Mouse (Mus musculus): ENCODE data around the gene Stxbp3. TPM values are rescaled to one million over a fixed set of nuclear protein-coding genes. Genes with fewer than 3 reads are reported as not detected.
A peak's percentile ranks its signal among the peaks of the same experiment; 100 is the strongest.
"Not testable (repeated sequence)": the region's sequence is repeated elsewhere in the genome, so short reads cannot be mapped to it uniquely, and the experiment has no call there.

Gene Stxbp3
- 45.0 and 63.2 TPM in 2 replicates for total RNA-seq (2021)
- long read RNA-seq, transcript Stxbp3-201 (19 exons, 2,419 nt), result major isoform, 29 of 40 reads
- long read RNA-seq, partial matches to known transcripts, result 6 of 40 reads
- long read RNA-seq, other reads (novel, unspliced or antisense), result 2 of 40 reads

DNA sequence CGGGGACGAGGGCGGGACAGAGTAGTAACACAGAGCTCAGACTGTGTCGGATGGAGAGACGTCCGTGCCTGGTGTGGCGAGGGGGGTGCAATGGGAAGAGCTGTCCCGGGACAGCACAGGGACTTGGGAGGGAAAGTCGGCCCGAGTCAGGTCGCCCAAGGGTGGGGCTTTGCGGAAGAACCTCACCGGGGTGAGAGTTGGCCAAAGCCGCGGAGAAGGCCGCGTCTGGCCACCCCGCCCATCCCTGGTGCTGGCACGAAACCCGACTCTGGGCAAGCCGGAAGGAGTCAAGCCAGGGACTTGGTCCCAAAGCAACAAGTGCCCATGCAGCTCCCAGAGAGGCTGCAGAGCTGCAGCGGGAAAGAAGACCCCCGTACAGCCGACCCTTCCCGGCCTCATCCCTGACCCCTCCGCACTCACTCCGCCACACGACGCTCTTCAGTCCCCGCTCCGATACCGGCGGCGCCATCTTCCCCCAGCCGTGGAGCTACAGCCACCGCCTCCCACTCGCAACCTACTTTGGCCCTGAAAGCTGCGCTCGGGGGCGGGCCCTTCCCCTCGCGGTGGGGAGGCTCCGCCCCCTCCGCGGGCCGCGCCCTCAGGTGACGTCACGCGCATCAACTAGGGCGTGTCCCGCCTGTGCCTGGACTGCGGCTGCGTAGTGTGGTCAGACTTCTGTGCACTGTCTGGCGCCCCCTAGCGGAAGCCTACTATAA is at the start of gene Stxbp3:
Gene Stxbp3 (minus strand): TSS at position 527 of the 716 bp plus-strand sequence.
- DNase-seq, result peak; percentile 100

DNA sequence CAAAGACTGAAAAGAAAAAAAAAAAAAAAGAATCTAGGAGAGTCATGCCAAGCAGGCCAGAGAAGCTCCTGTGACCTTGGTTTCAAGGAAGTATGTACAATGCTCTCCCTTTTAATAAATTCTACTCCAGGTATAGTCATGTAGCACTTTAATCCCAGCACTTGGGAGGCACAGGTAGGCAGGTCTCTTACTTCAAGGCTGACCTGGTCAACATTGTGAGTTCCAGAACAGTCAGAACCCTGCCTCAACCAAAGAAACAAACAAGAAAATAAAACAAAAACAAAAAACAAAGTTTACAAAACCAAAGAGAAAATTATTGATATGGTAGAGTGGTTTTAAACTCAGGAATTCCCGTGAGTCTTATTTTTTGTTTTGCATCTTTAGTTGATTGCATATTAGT is 49.6 kb upstream of the Stxbp3 start, which contains the start of gene Fndc7:
Gene Fndc7 (minus strand): TSS at position 101 of the 400 bp plus-strand sequence.
- no peak for DNase-seq

- DNase-seq, result no peak
Observed at GRCm38 (mm10) chr3:108887618-108887975, 47.3 kb upstream of the Stxbp3 start.

- DNase-seq, result no peak
Observed at GRCm38 (mm10) chr3:108886934-108887617, 46.8 kb upstream of the Stxbp3 start.

- no peak for DNase-seq
Observed at GRCm38 (mm10) chr3:108885686-108886530, 45.6 kb upstream of the Stxbp3 start.

- no peak for DNase-seq
Observed at GRCm38 (mm10) chr3:108884706-108885289, 44.5 kb upstream of the Stxbp3 start.

GRCm38 (mm10) chr3:108883067-108883466 is 42.7 kb upstream of the Stxbp3 start:
- DNase-seq, result no peak

- not testable (repeated sequence) for DNase-seq
Observed at GRCm38 (mm10) chr3:108881873-108882272, 41.5 kb upstream of the Stxbp3 start.

DNA sequence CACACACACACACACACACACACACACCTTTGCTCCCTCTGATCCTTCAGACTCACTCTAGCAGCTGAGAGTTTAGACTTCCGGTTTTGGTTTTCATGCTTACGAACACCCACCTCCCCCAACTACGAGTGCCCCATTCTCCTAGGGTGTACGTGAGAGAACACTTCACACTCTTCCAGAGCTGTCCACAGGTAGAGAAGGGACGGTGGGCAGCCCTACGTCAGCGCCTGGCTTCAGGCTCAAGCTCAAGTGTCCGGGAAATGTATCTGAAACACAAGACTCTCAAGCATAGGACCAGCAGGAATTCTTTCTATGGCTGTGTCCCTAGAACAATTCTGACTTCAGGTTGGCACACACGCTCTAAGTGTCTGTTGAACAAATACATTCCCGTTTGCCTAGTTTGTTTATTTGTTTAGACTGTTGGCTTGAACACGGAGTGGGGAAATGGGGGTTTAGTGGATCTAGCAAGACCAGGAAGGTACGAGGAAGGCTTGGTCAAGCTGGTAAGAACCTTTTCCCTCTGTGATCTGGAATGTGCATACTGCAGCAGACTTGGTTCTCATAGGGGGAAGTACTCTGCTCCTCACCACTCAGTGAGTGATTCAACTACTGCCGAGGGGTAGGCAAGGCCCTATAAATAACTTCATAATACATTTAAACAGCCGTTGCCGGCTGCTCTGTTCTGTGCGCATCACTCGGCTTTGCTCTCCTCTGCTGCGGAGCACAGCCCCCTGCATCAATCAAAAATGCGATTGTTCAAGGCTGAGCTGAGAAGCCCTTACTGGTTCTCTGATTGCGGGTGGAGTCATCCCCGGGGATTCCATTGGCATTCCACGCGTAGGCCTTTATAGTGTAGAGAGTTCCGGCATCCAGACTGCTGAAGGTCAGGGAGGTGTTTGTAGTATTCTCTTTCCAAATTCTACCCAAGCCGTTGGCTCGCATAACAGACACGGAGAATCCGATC is 40.5 kb upstream of the Stxbp3 start:
- DNase-seq, result peak; percentile 37

GRCm38 (mm10) chr3:108879836-108880435 is 39.6 kb upstream of the Stxbp3 start:
- no peak for DNase-seq

DNA sequence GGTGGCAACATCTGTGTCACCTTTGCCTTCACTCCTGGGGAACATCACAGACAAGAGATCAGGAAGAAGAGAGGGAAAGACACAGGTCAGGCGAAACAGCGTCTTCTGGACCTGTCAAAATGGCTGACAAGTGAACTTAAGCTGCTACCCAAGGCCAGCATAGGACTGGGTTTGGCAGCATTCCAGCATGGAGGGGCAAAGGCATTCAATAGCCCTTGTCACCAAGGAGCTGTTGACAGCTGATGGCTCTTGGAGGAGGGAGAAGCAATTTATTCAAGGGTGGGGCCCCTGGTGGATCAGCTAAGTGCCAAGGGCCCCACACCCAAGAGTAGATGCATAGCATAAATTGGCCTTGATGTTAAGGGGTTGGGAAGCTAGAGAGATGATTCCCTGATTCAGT is 38.8 kb upstream of the Stxbp3 start:
- no peak for DNase-seq

- DNase-seq, result peak; percentile 50
Observed at GRCm38 (mm10) chr3:108870631-108871030, 30.3 kb upstream of the Stxbp3 start.

DNA sequence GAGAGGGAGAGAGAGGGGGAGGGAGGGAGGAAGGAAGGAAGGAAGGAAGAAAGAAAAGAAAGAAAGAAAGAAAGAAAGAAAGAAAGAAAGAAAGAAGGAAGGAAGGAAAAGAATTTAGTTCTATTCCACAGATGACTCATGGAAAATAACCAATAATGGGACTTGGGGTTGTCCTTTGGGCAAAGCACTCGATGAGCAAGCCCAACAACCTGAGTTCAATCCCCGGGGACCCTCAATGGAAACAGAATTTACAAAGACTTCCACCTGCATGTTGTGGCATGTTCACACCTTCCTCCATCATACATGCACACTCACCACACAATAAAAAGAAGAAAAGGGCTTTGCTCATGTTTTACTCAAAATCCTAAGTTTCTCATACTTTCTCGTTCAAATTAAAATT is 27.1 kb upstream of the Stxbp3 start:
- no peak for DNase-seq

DNA sequence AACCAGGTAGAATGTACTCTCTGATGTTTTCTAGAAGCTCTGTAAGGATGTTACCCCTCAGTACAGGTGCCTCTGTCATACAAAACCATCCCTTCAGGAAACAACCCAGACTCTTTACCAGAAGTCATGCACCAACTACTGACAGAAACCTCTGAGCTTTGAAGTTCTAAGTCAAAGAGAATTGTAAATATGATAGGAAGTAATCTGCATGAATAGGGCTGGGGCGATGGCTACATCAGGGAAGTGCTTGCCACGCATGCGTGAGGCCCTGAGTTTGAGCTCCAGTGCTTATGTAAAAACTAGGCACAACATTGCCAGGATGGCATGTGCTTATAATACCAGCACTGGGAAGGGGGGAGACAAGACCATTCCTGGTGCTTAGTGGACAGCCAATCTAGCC is 25.4 kb upstream of the Stxbp3 start:
- no peak for DNase-seq

GRCm38 (mm10) chr3:108865129-108865528 is 24.8 kb upstream of the Stxbp3 start:
- no peak for DNase-seq

- no peak for DNase-seq
Observed at GRCm38 (mm10) chr3:108863091-108863490, 22.8 kb upstream of the Stxbp3 start.

DNA sequence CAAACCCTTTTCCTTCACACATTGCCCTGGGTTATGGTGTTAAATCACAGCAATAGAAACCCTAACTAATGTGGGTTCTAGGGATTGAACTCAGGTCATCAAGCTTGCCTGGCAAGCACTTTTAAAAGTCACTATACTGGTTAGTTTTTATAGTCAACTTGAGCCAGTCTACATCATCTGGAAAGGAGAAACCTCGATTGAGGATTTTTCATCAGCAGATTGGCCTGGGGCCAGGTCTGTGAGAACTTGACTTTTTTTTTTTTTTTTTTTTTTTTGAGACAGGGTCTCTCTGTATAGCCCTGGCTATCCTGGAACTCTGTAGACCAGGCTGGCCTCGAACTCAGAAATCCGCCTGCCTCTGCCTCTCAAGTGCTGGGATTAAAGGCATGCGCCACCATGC is 22.0 kb upstream of the Stxbp3 start:
- DNase-seq, result not testable (repeated sequence)

DNA sequence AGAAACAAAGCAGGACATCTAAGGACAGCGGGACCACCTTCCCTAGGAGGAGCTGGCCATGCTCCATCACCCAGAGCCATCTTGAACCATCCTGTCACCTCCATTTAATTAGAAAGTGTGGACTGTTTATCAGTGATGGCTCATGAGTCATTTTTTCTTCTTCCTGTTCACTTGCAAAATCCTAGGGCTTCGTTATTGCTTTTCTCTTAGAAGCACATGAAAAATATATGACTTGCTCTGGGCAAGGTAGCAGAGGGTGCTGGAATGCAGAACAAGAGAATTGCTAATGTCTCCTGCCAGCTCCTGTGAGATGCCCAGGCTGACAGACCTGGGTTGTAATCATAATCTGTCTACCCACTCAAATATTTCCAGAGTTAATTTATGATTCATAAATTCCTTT is 20.5 kb upstream of the Stxbp3 start:
- DNase-seq, result no peak

GRCm38 (mm10) chr3:108858231-108858770 is 18.0 kb upstream of the Stxbp3 start:
- peak; percentile 29 for DNase-seq

DNA sequence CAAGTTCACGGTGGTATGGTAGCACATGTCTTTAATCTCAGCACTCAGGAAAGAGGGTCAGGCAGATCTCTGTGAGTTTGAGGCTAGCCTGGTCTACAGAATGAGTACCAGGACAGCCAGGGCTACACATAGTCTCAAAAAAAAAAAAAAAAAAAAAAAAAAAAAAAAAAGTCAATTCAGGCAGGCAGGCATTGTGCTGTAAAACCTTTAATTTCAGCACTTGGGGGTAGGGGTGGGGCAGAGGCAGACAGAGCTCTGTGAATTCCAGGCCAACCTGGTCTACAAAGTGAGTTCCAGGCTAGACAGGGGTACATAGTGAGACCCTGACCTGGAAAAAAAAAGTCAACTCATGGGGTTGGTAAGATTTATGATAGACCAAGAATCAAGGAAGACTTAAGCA is 17.4 kb upstream of the Stxbp3 start:
- DNase-seq, result no peak

Measured in adrenal gland, postnatal 25 days (tissue).